Mouse (Mus musculus): ENCODE results near the gene Fkbp1a. TPM values are rescaled to one million over a fixed set of nuclear protein-coding genes. Genes with fewer than 3 reads are reported as not detected.

The Fkbp1a gene
- polyA plus RNA-seq, 1 experiment from 2014 or later, result 710 TPM

DNA sequence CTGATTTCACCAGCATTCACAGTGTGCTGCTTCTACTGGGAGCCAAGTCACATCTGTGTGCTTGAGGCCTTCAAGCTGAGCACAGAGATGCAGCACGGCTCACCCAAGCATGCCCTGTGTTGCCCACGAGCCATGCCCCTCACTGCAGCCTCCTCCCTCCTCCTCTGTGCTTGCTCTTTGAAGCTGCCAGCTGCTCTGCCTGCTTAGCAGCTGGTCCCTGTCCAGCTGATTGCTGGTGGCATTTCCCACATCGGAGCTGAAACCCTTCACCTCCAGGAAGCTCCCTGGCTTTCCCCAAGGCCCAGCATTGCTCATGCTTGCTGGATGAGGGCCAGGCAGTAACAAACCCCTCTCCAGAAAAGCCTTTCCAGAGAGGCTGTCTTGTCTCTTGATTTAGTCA lies 67.7 kb downstream of the Fkbp1a start:
- Histone ChIP-seq H3K9me3 (ENCODE audit: control insufficient read depth, low read length) (no peaks in the 10 kb centered on the region), H3K4me2 (ENCODE audit: low read length) (no peak overlapping the region), H3K9ac (ENCODE audit: low read length) (no peak overlapping the region), H3K36me3 (ENCODE audit: control insufficient read depth, insufficient read depth, low read length) (no peaks in the 10 kb centered on the region), H3K4me3 (ENCODE audit: low read depth, low read length) (no peak overlapping the region), H3K27ac (ENCODE audit: low read depth) (no peak overlapping the region), H3K27me3 (replicated peaks; ENCODE audit: control insufficient read depth, insufficient read depth, low read length) (no peaks in the 10 kb centered on the region), H3K4me1 (replicated peaks; ENCODE audit: control insufficient read depth, insufficient read depth, low read length) (peaks cover 13% of the 10 kb centered on the region)
- no peak for DNase-seq (ENCODE audit: low spot score)
- 27% methylated on average over 3 of the region's 3 CpGs for WGBS
- ATAC-seq (replicated peaks; ENCODE audit: low FRiP score, low TSS enrichment, low read depth), result no peak; the same call in 1 of the 2 replicates

Other genes starting within 250 kb of the Fkbp1a start
- gene 4921509C19Rik, start 66.3 kb upstream of the Fkbp1a start, polyA plus RNA-seq (2014; fragmentation: Nextera tagmentation; extraction: Ambion mirVana), result not detected in 2 replicates
- gene Nsfl1c, start 48.3 kb upstream of the Fkbp1a start, polyA plus RNA-seq (2014; fragmentation: Nextera tagmentation; extraction: Ambion mirVana), result 203 and 225 TPM in 2 replicates
- 9.5 and 10.3 TPM in 2 replicates for gene Sdcbp2, start 30.1 kb downstream of the Fkbp1a start, polyA plus RNA-seq (2014; fragmentation: Nextera tagmentation; extraction: Ambion mirVana)
- 2.4 and 2.8 TPM in 2 replicates for gene Snph, start 90.1 kb downstream of the Fkbp1a start, polyA plus RNA-seq (2014; fragmentation: Nextera tagmentation; extraction: Ambion mirVana)
- gene Rad21l, start 126.0 kb downstream of the Fkbp1a start, polyA plus RNA-seq (2014; fragmentation: Nextera tagmentation; extraction: Ambion mirVana), result not detected in 2 replicates
- gene Tmem74b, start 159.5 kb downstream of the Fkbp1a start, polyA plus RNA-seq (2014; fragmentation: Nextera tagmentation; extraction: Ambion mirVana), result 2.3 and 2.7 TPM in 2 replicates
- gene Psmf1, start 201.7 kb downstream of the Fkbp1a start, polyA plus RNA-seq (2014; fragmentation: Nextera tagmentation; extraction: Ambion mirVana), result 44.3 and 44.6 TPM in 2 replicates

Measured in intestine, embryonic 14.5 days (tissue).